Mouse (Mus musculus) CH12.LX (cell line): ENCODE results near the gene Ccdc3. TPM values are rescaled to one million over a fixed set of nuclear protein-coding genes. Genes with fewer than 3 reads are reported as not detected.

Experiments
- DNase-seq: peaks from one replicate; pipeline ENCODE4 v3.0.0-alpha.2; 2013; ENCODE audit errors: extremely low read depth
- H3K27ac ChIP-seq: 2 replicates; pipeline ENCODE4 v1.5.1; 2012; ENCODE audit warnings: low read depth, mild to moderate bottlenecking, control low read depth, moderate library complexity; ENCODE audit not compliant: insufficient read depth
- H3K27me3 ChIP-seq: replicated peaks from 2 replicates; pipeline ENCODE3; 2012; ENCODE audit warnings: inconsistent platforms
- H3K36me3 ChIP-seq, 2 experiments: replicated peaks in 1 of 2; 2 replicates each; pipeline versions ENCODE3 to v1.6.1; 2012; ENCODE audit warnings: inconsistent platforms in 1 of 2, low read length in 1 of 2, mild to moderate bottlenecking in 1 of 2, mixed read lengths in 1 of 2, moderate library complexity in 1 of 2; ENCODE audit not compliant: control insufficient read depth in 1 of 2, insufficient read depth in 1 of 2
- H3K4me1 ChIP-seq, 2 experiments: 2 replicates each; pipeline ENCODE4 v1.6.1; 2012; ENCODE audit warnings: inconsistent platforms in 1 of 2, moderate library complexity in 1 of 2; ENCODE audit not compliant: insufficient read depth in 2 of 2, control insufficient read depth in 1 of 2
- H3K4me2 ChIP-seq: 2 replicates; pipeline ENCODE4 v1.6.1; 2012; ENCODE audit warnings: low read depth, mild to moderate bottlenecking, control low read depth; ENCODE audit not compliant: poor library complexity, insufficient read depth, severe bottlenecking
- H3K4me3 ChIP-seq, 3 experiments: fragments of 150-350 bp in 1 of 3; sonication (generic) in 1 of 3; replicated peaks in 1 of 3; 2 replicates each; pipeline versions ENCODE3 to v1.5.1; 2011 to 2012; ENCODE audit warnings: low read depth in 2 of 3, low read length in 2 of 3, mild to moderate bottlenecking in 2 of 3, moderate library complexity in 2 of 3, control low read depth in 1 of 3, improper control_type of control experiment in 1 of 3, inconsistent platforms in 1 of 3, mixed read lengths in 1 of 3; ENCODE audit not compliant: poor library complexity in 1 of 3
- H3K79me2 ChIP-seq: replicated peaks from 2 replicates; pipeline ENCODE4 v1.6.1; 2012; ENCODE audit warnings: mild to moderate bottlenecking, moderate library complexity; ENCODE audit not compliant: control insufficient read depth, poor library complexity, insufficient read depth, severe bottlenecking; ENCODE audit errors: extremely low read depth
- H3K9ac ChIP-seq: 2 replicates; pipeline ENCODE4 v1.6.1; 2012; ENCODE audit warnings: low read depth, mild to moderate bottlenecking, control low read depth, moderate library complexity; ENCODE audit not compliant: insufficient read depth
- H3K9me3 ChIP-seq: replicated peaks from 2 replicates; pipeline ENCODE3; 2012; ENCODE audit warnings: low read length, inconsistent platforms, mixed read lengths
- BHLHE40 ChIP-seq: IDR thresholded peaks from 2 replicates; pipeline ENCODE4 v1.6.1; 2011; ENCODE audit warnings: mild to moderate bottlenecking, low read depth, low read length, improper control_type of control experiment
- EP300 ChIP-seq: IDR thresholded peaks from 2 replicates; pipeline ENCODE4 v1.6.1; 2011; ENCODE audit warnings: low read length, improper control_type of control experiment
- ETS1 ChIP-seq: conservative IDR thresholded peaks from 2 replicates; pipeline ENCODE4 v1.6.1; 2012; ENCODE audit warnings: low read depth, mild to moderate bottlenecking, inconsistent platforms, low read length, improper control_type of control experiment, moderate library complexity
- HCFC1 ChIP-seq: IDR thresholded peaks from 2 replicates; pipeline ENCODE4 v1.6.1; 2012; ENCODE audit warnings: low read depth, mild to moderate bottlenecking, inconsistent platforms, low read length, improper control_type of control experiment
- JUN ChIP-seq: IDR thresholded peaks from 2 replicates; pipeline ENCODE4 v1.6.1; 2011; ENCODE audit warnings: low read depth, mild to moderate bottlenecking, low read length, improper control_type of control experiment, moderate library complexity; ENCODE audit not compliant: insufficient read depth
- JUND ChIP-seq: conservative IDR thresholded peaks from 2 replicates; pipeline ENCODE4 v1.6.1; 2011; ENCODE audit warnings: low read depth, low read length, improper control_type of control experiment
- MEF2A ChIP-seq: IDR thresholded peaks from 2 replicates; pipeline ENCODE4 v1.6.1; 2014; ENCODE audit warnings: low read depth, mild to moderate bottlenecking, inconsistent platforms, low read length, improper control_type of control experiment, borderline replicate concordance
- MXI1 ChIP-seq: IDR thresholded peaks from 2 replicates; pipeline ENCODE4 v1.6.1; 2011; ENCODE audit warnings: mild to moderate bottlenecking, low read depth, low read length, improper control_type of control experiment
- MYC ChIP-seq: IDR thresholded peaks from 2 replicates; pipeline ENCODE4 v1.6.1; 2011; ENCODE audit warnings: low read depth, mild to moderate bottlenecking, improper control_type of control experiment, low read length
- NELFE ChIP-seq: IDR thresholded peaks from 2 replicates; pipeline ENCODE4 v1.6.1; 2011; ENCODE audit warnings: low read depth, low read length, improper control_type of control experiment
- NRF1 ChIP-seq: IDR thresholded peaks from 2 replicates; pipeline ENCODE4 v1.6.1; 2014; ENCODE audit warnings: low read depth, mild to moderate bottlenecking, inconsistent platforms, low read length, improper control_type of control experiment, moderate library complexity
- RCOR1 ChIP-seq: conservative IDR thresholded peaks from 2 replicates; pipeline ENCODE4 v1.6.1; 2012; ENCODE audit warnings: low read depth, mild to moderate bottlenecking, inconsistent platforms, low read length, improper control_type of control experiment
- SIN3A ChIP-seq: IDR thresholded peaks from 2 replicates; pipeline ENCODE4 v1.6.1; 2012; ENCODE audit warnings: low read length, improper control_type of control experiment, inconsistent platforms
- SMC3 ChIP-seq: IDR thresholded peaks from 2 replicates; pipeline ENCODE4 v1.6.1; 2011; ENCODE audit warnings: low read depth, low read length, improper control_type of control experiment
- TBP ChIP-seq: conservative IDR thresholded peaks from 2 replicates; pipeline ENCODE4 v1.6.1; 2011; ENCODE audit warnings: low read depth, low read length, improper control_type of control experiment
- TCF12 ChIP-seq: IDR thresholded peaks from 2 replicates; pipeline ENCODE4 v1.6.1; 2014; ENCODE audit warnings: low read depth, mild to moderate bottlenecking, inconsistent platforms, low read length, improper control_type of control experiment
- USF1 ChIP-seq: IDR thresholded peaks from 2 replicates; pipeline ENCODE4 v1.6.1; 2014; ENCODE audit warnings: low read depth, mild to moderate bottlenecking, inconsistent platforms, low read length, improper control_type of control experiment
- USF2 ChIP-seq: conservative IDR thresholded peaks from 2 replicates; pipeline ENCODE4 v1.6.1; 2011; ENCODE audit warnings: low read depth, low read length, improper control_type of control experiment
- ZC3H11A ChIP-seq: IDR thresholded peaks from 2 replicates; pipeline ENCODE4 v1.6.1; 2012; ENCODE audit warnings: low read depth, mild to moderate bottlenecking, inconsistent platforms, low read length, improper control_type of control experiment
- ZMIZ1 ChIP-seq: IDR thresholded peaks from 2 replicates; pipeline ENCODE4 v1.6.1; 2012; ENCODE audit warnings: low read depth, mild to moderate bottlenecking, inconsistent platforms, low read length, improper control_type of control experiment
- dilution Hi-C: fragments of 300-500 bp; cut with MboI; formaldehyde crosslinking; loops from 2 replicates; pipeline ENCODE4 v1.14.3; 2020; ENCODE audit warnings: low sequenced_read_pairs; ENCODE audit not compliant: extremely low pct_unique_long_range_greater_than_20kb, extremely low pct_ligation_motif_present
- in situ Hi-C: fragments of 300-500 bp; cut with MboI; formaldehyde crosslinking; loops from 3 replicates; pipeline ENCODE4 v1.14.3; 2019; ENCODE audit warnings: low sequenced_read_pairs, low pct_ligation_motif_present, low pct_unique_long_range_greater_than_20kb, mixed read lengths
- polyA plus RNA-seq: library from polyadenylated mRNA; unstranded; fragments of >175 nt; gene quantifications from 2 replicates; pipeline ENCODE4 v1.2.1, GENCODE M21; 2012; ENCODE audit warnings: low read depth; ENCODE audit not compliant: insufficient read length
- total RNA-seq, 2 experiments: library from RNA; depleted of rRNA; stranded (reverse); fragments of 300-350 nt in 1 of 2; fragments of >200 nt in 1 of 2; gene quantifications; 2 replicates each; pipeline ENCODE4 v1.2.3; 2012 to 2014

Ccdc3 gene
- total and polyA plus RNA-seq, 3 experiments = not detected

- H3K79me2 ChIP-seq = no peaks in the 10 kb centered on the region
- H3K4me2 ChIP-seq = no peak overlapping the region
- TF ChIP-seq MEF2A = no peak
- no peak for TF ChIP-seq HCFC1
- no peak for TF ChIP-seq TBP
- TF ChIP-seq USF2 = no peak
- TF ChIP-seq USF1 = no peak
- TF ChIP-seq MYC = no peak
- TF ChIP-seq ETS1 = no peak
- no peak for TF ChIP-seq EP300
- TF ChIP-seq SMC3 = no peak
- no peak for TF ChIP-seq RCOR1
- TF ChIP-seq SIN3A = no peak
- dilution Hi-C loops (no loop called here), in situ Hi-C loops (no loop called here)
- no peak overlapping the region for H3K4me3 ChIP-seq
- no peak for DNase-seq
- no peaks in the 10 kb centered on the region for H3K9me3 ChIP-seq
- no peaks in the 10 kb centered on the region for H3K27me3 ChIP-seq
- H3K36me3 ChIP-seq = no peaks in the 10 kb centered on the region
- no peak overlapping the region for H3K9ac ChIP-seq
- peaks cover 0 to 6% of the 10 kb centered on the region in 2 experiments; a peak in 2 of 4 replicates for H3K4me1 ChIP-seq
- H3K27ac ChIP-seq = no peak overlapping the region
These were observed 112.4 kb downstream of the Ccdc3 start for GRCm38 (mm10) chr2:5249969-5250368.

DNA sequence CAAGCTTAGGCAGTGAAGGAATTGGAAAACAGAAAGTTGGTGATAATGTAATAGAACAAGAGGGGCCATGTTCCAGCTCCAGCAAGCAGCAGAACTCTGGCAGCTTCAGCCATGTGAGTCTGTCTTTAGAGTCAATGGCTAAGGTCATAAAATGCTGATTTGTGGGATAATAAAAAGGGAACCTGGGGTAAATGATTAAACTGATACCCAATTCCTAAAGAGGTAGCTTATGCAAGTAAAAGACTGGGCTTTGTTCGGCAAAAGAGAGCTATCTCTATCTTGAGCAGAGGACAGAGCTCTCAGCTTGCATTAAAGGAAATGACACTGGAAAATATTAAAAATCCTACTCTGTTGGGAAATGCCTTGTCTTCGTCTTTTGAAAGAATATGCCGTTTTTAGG is 120.7 kb downstream of the Ccdc3 start:
- TF ChIP-seq NELFE (no peak), BHLHE40 (no peak), JUND (no peak), MXI1 (no peak), ZC3H11A (no peak), JUN (no peak), NRF1 (no peak), ZMIZ1 (no peak), USF1 (no peak), TCF12 (no peak)
- no peaks in the 10 kb centered on the region for H3K36me3 ChIP-seq
- H3K27me3 ChIP-seq = no peaks in the 10 kb centered on the region
- H3K9ac ChIP-seq = no peak overlapping the region
- no peaks in the 10 kb centered on the region for H3K9me3 ChIP-seq
- no peak overlapping the region for H3K4me2 ChIP-seq
- H3K4me3 ChIP-seq = no peak overlapping the region
- DNase-seq = no peak
- dilution Hi-C loops (no loop called here), in situ Hi-C loops (no loop called here)
- H3K27ac ChIP-seq = no peak overlapping the region
- no peaks in the 10 kb centered on the region for H3K79me2 ChIP-seq
- H3K4me1 ChIP-seq = peaks cover 0 to 4% of the 10 kb centered on the region in 2 experiments; a peak in 1 of 4 replicates
